Mouse (Mus musculus) gastrocnemius, postnatal 14 days (tissue): ENCODE results near the gene Zfp287. TPM values are rescaled to one million over a fixed set of nuclear protein-coding genes. Genes with fewer than 3 reads are reported as not detected.

Experiments used
- total RNA-seq, 2 experiments: library from RNA; stranded (reverse); gene quantifications; 2 replicates each; pipeline ENCODE4 v1.2.3; 2021

The Zfp287 gene
- total RNA-seq, 2 experiments from 2014 or later, result 1.7 TPM

Other genes starting within 250 kb of the Zfp287 start
- gene Cenpv, start 192.6 kb downstream of the Zfp287 start, total RNA-seq, result 10 to 100 TPM; 15.4 to 20.4 TPM
- 1,000 to 10,000 TPM; 1,001 to 1,005 TPM for gene Ubb, start 180.7 kb downstream of the Zfp287 start, total RNA-seq
- 1 to 10 TPM; 1.7 to 2.4 TPM for gene Trpv2, start 157.4 kb downstream of the Zfp287 start, total RNA-seq
- gene Lrrc75a, start 83.4 kb downstream of the Zfp287 start, total RNA-seq, result 1 to 10 TPM; 7.2 to 8.8 TPM
- gene Mmgt2, start 83.2 kb downstream of the Zfp287 start, total RNA-seq, result 1 to 10 TPM; 5.5 to 7.8 TPM
- not detected for gene Gm10428, start 21.2 kb upstream of the Zfp287 start, total RNA-seq
- gene Zfp286, start 57.6 kb upstream of the Zfp287 start, total RNA-seq, result 1 to 10 TPM in 1 of 2 experiments, under 1 TPM in 1; 0.95 to 1.8 TPM
- gene Trim16, start 88.3 kb upstream of the Zfp287 start, total RNA-seq, result 10 to 100 TPM; 28.9 to 30.2 TPM
- under 1 TPM; 0.24 to 0.59 TPM for gene Fbxw10, start 115.2 kb upstream of the Zfp287 start, total RNA-seq
- 1 to 10 TPM; 8.9 to 9.8 TPM for gene Tvp23b, start 147.6 kb upstream of the Zfp287 start, total RNA-seq
- not detected for gene Cdrt4, start 219.3 kb upstream of the Zfp287 start, total RNA-seq